Mouse (Mus musculus) CH12.LX (cell line): Measurements from ENCODE around the gene Fxr2. TPM values are rescaled to one million over a fixed set of nuclear protein-coding genes. Genes with fewer than 3 reads are reported as not detected.
A peak's percentile ranks its signal among the peaks of the same experiment; 100 is the strongest.

Source experiments
- DNase-seq: peaks from one replicate; pipeline ENCODE4 v3.0.0-alpha.2; 2013; ENCODE audit errors: extremely low read depth
- H3K27ac ChIP-seq: 2 replicates; pipeline ENCODE4 v1.5.1; 2012; ENCODE audit warnings: low read depth, mild to moderate bottlenecking, control low read depth, moderate library complexity; ENCODE audit not compliant: insufficient read depth
- H3K27me3 ChIP-seq: replicated peaks from 2 replicates; pipeline ENCODE3; 2012; ENCODE audit warnings: inconsistent platforms
- H3K36me3 ChIP-seq, 2 experiments: replicated peaks in 1 of 2; 2 replicates each; pipeline versions ENCODE3 to v1.6.1; 2012; ENCODE audit warnings: inconsistent platforms in 1 of 2, low read length in 1 of 2, mild to moderate bottlenecking in 1 of 2, mixed read lengths in 1 of 2, moderate library complexity in 1 of 2; ENCODE audit not compliant: control insufficient read depth in 1 of 2, insufficient read depth in 1 of 2
- H3K4me1 ChIP-seq, 2 experiments: 2 replicates each; pipeline ENCODE4 v1.6.1; 2012; ENCODE audit warnings: inconsistent platforms in 1 of 2, moderate library complexity in 1 of 2; ENCODE audit not compliant: insufficient read depth in 2 of 2, control insufficient read depth in 1 of 2
- H3K4me2 ChIP-seq: 2 replicates; pipeline ENCODE4 v1.6.1; 2012; ENCODE audit warnings: low read depth, mild to moderate bottlenecking, control low read depth; ENCODE audit not compliant: poor library complexity, insufficient read depth, severe bottlenecking
- H3K4me3 ChIP-seq, 3 experiments: fragments of 150-350 bp in 1 of 3; sonication (generic) in 1 of 3; replicated peaks in 1 of 3; 2 replicates each; pipeline versions ENCODE3 to v1.5.1; 2011 to 2012; ENCODE audit warnings: low read depth in 2 of 3, low read length in 2 of 3, mild to moderate bottlenecking in 2 of 3, moderate library complexity in 2 of 3, control low read depth in 1 of 3, improper control_type of control experiment in 1 of 3, inconsistent platforms in 1 of 3, mixed read lengths in 1 of 3; ENCODE audit not compliant: poor library complexity in 1 of 3
- H3K79me2 ChIP-seq: replicated peaks from 2 replicates; pipeline ENCODE4 v1.6.1; 2012; ENCODE audit warnings: mild to moderate bottlenecking, moderate library complexity; ENCODE audit not compliant: control insufficient read depth, poor library complexity, insufficient read depth, severe bottlenecking; ENCODE audit errors: extremely low read depth
- H3K9ac ChIP-seq: 2 replicates; pipeline ENCODE4 v1.6.1; 2012; ENCODE audit warnings: low read depth, mild to moderate bottlenecking, control low read depth, moderate library complexity; ENCODE audit not compliant: insufficient read depth
- H3K9me3 ChIP-seq: replicated peaks from 2 replicates; pipeline ENCODE3; 2012; ENCODE audit warnings: low read length, inconsistent platforms, mixed read lengths
- CHD1 ChIP-seq: IDR thresholded peaks from 2 replicates; pipeline ENCODE4 v1.6.1; 2012; ENCODE audit warnings: low read depth, low read length, improper control_type of control experiment, inconsistent platforms
- CTCF ChIP-seq, 2 experiments: IDR thresholded peaks in 1 of 2; conservative IDR thresholded peaks in 1 of 2; 2 replicates each; pipeline ENCODE4 v1.5.1; 2011 to 2012; ENCODE audit warnings: low read depth in 2 of 2, low read length in 2 of 2, improper control_type of control experiment in 1 of 2, inconsistent platforms in 1 of 2, mild to moderate bottlenecking in 1 of 2, moderate library complexity in 1 of 2
- ELF1 ChIP-seq: IDR thresholded peaks from 2 replicates; pipeline ENCODE4 v1.6.1; 2014; ENCODE audit warnings: low read depth, mild to moderate bottlenecking, inconsistent platforms, low read length, improper control_type of control experiment
- JUN ChIP-seq: IDR thresholded peaks from 2 replicates; pipeline ENCODE4 v1.6.1; 2011; ENCODE audit warnings: low read depth, mild to moderate bottlenecking, low read length, improper control_type of control experiment, moderate library complexity; ENCODE audit not compliant: insufficient read depth
- JUND ChIP-seq: conservative IDR thresholded peaks from 2 replicates; pipeline ENCODE4 v1.6.1; 2011; ENCODE audit warnings: low read depth, low read length, improper control_type of control experiment
- MAFK ChIP-seq: IDR thresholded peaks from 2 replicates; pipeline ENCODE4 v1.6.1; 2011; ENCODE audit warnings: low read length, improper control_type of control experiment; ENCODE audit not compliant: insufficient replicate concordance
- MAX ChIP-seq: IDR thresholded peaks from 2 replicates; pipeline ENCODE4 v1.6.1; 2011; ENCODE audit warnings: low read length, improper control_type of control experiment
- MAZ ChIP-seq: IDR thresholded peaks from 2 replicates; pipeline ENCODE4 v1.6.1; 2012; ENCODE audit warnings: low read depth, mild to moderate bottlenecking, inconsistent platforms, low read length, improper control_type of control experiment, moderate library complexity
- MYC ChIP-seq: IDR thresholded peaks from 2 replicates; pipeline ENCODE4 v1.6.1; 2011; ENCODE audit warnings: low read depth, mild to moderate bottlenecking, improper control_type of control experiment, low read length
- NRF1 ChIP-seq: IDR thresholded peaks from 2 replicates; pipeline ENCODE4 v1.6.1; 2014; ENCODE audit warnings: low read depth, mild to moderate bottlenecking, inconsistent platforms, low read length, improper control_type of control experiment, moderate library complexity
- PAX5 ChIP-seq: IDR thresholded peaks from 2 replicates; pipeline ENCODE4 v1.6.1; 2012; ENCODE audit warnings: low read length, inconsistent platforms, mixed read lengths
- POLR2A ChIP-seq: IDR thresholded peaks from 2 replicates; pipeline ENCODE4 v1.6.1; 2011; ENCODE audit warnings: low read depth, mild to moderate bottlenecking, improper control_type of control experiment, low read length
- RCOR1 ChIP-seq: conservative IDR thresholded peaks from 2 replicates; pipeline ENCODE4 v1.6.1; 2012; ENCODE audit warnings: low read depth, mild to moderate bottlenecking, inconsistent platforms, low read length, improper control_type of control experiment
- SIN3A ChIP-seq: IDR thresholded peaks from 2 replicates; pipeline ENCODE4 v1.6.1; 2012; ENCODE audit warnings: low read length, improper control_type of control experiment, inconsistent platforms
- SMC3 ChIP-seq: IDR thresholded peaks from 2 replicates; pipeline ENCODE4 v1.6.1; 2011; ENCODE audit warnings: low read depth, low read length, improper control_type of control experiment
- TBP ChIP-seq: conservative IDR thresholded peaks from 2 replicates; pipeline ENCODE4 v1.6.1; 2011; ENCODE audit warnings: low read depth, low read length, improper control_type of control experiment
- TCF12 ChIP-seq: IDR thresholded peaks from 2 replicates; pipeline ENCODE4 v1.6.1; 2014; ENCODE audit warnings: low read depth, mild to moderate bottlenecking, inconsistent platforms, low read length, improper control_type of control experiment
- UBTF ChIP-seq: IDR thresholded peaks from 2 replicates; pipeline ENCODE4 v1.6.1; 2012; ENCODE audit warnings: low read depth, mild to moderate bottlenecking, inconsistent platforms, low read length, improper control_type of control experiment, moderate library complexity
- USF1 ChIP-seq: IDR thresholded peaks from 2 replicates; pipeline ENCODE4 v1.6.1; 2014; ENCODE audit warnings: low read depth, mild to moderate bottlenecking, inconsistent platforms, low read length, improper control_type of control experiment
- ZMIZ1 ChIP-seq: IDR thresholded peaks from 2 replicates; pipeline ENCODE4 v1.6.1; 2012; ENCODE audit warnings: low read depth, mild to moderate bottlenecking, inconsistent platforms, low read length, improper control_type of control experiment
- dilution Hi-C: fragments of 300-500 bp; cut with MboI; formaldehyde crosslinking; loops from 2 replicates; pipeline ENCODE4 v1.14.3; 2020; ENCODE audit warnings: low sequenced_read_pairs; ENCODE audit not compliant: extremely low pct_unique_long_range_greater_than_20kb, extremely low pct_ligation_motif_present
- in situ Hi-C: fragments of 300-500 bp; cut with MboI; formaldehyde crosslinking; loops from 3 replicates; pipeline ENCODE4 v1.14.3; 2019; ENCODE audit warnings: low sequenced_read_pairs, low pct_ligation_motif_present, low pct_unique_long_range_greater_than_20kb, mixed read lengths
- polyA plus RNA-seq: library from polyadenylated mRNA; unstranded; fragments of >175 nt; gene quantifications from 2 replicates; pipeline ENCODE4 v1.2.1, GENCODE M21; 2012; ENCODE audit warnings: low read depth; ENCODE audit not compliant: insufficient read length
- total RNA-seq, 2 experiments: library from RNA; depleted of rRNA; stranded (reverse); fragments of 300-350 nt in 1 of 2; fragments of >200 nt in 1 of 2; gene quantifications; 2 replicates each; pipeline ENCODE4 v1.2.3; 2012 to 2014

Gene Fxr2
- total and polyA plus RNA-seq, 3 experiments: 83.3 to 96.4 (median 90.5) TPM

DNA sequence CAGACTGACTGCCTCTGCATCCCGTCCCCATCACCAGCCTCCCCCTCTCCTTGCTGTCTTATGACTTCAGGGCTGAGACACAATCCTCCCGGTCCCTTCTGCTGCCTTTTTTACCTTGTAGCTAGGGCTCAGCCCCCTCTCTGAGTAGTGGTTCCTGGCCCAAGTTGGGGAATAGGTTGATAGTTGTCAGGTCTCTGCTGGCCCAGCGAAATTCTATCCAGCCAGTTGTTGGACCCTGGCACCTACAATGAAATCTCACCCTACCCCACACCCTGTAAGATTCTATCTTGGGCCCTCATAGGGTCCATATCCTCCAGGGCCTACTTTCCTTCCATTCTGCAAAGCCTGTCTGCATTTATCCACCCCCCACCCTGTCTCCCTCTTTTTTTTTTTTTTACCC, 41.4 kb upstream of the Fxr2 start:
- Histone ChIP-seq H3K4me1 (peaks cover 0 to 4% of the 10 kb centered on the region in 2 experiments; a peak in 2 of 4 replicates), H3K9ac (no peak overlapping the region), H3K27ac (no peak overlapping the region), H3K79me2 (peaks cover 7% of the 10 kb centered on the region), H3K4me2 (no peak overlapping the region), H3K27me3 (no peaks in the 10 kb centered on the region), H3K36me3 (peaks cover 64 to 81% of the 10 kb centered on the region in 2 experiments), H3K4me3 (no peak overlapping the region), H3K9me3 (no peaks in the 10 kb centered on the region)
- no peak for DNase-seq
- dilution Hi-C loops (no loop called here), in situ Hi-C loops (no loop called here)
- TF ChIP-seq JUND (no peak), TBP (no peak), NRF1 (no peak), TCF12 (no peak), CHD1 (no peak), SIN3A (no peak), MAFK (no peak), SMC3 (no peak), POLR2A (no peak), ELF1 (no peak), MYC (no peak), CTCF (conservative IDR thresholded peaks at IDR 0.05 in 1 of 2, IDR thresholded peaks at IDR 0.05 in 1 of 2; ENCODE audit: low read depth in 2 of 2, low read length in 2 of 2) (no peak), PAX5 (no peak), USF1 (no peak), ZMIZ1 (no peak), UBTF (no peak), MAX (no peak), JUN (no peak), RCOR1 (no peak)

DNA sequence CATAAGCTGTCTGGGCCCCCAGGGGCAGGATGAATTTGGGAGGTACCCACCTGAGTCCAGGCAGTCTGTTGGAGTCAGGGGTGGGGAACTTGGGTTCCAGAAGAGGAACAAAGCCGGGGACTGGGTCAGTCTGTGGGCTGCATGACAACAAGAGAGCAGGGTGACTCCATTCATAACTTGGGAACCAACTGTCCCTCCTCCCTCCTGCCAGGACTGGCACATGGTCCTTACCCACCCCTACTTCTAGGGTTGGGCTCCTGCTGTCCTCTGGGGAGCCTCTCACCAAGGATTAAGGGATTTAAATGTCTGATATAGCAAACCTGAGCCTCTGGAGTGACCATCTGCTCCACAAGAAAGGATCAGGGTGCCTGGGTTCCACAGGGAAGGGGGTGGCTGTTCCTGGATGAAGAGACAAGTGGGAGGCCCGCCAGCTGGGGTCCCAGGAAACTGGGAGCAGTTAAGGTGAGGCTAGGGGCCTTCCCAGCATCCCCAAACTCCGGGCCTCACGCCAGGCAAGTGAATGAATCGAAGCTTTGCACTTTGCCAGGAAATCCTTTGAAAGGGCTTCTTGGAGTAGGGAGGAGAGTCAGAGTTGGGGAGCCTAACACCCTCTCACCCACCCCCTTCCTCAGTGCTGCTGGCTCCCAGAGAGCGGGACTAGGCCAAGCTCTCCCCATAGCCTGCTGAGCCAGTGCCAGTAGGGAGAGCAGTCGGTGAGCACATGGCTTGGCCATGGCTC, 40.7 kb upstream of the Fxr2 start:
- Histone ChIP-seq H3K27ac (no peak overlapping the region), H3K36me3 (peaks cover 63 to 75% of the 10 kb centered on the region in 2 experiments), H3K27me3 (no peaks in the 10 kb centered on the region), H3K4me2 (no peak overlapping the region), H3K9me3 (no peaks in the 10 kb centered on the region), H3K79me2 (peaks cover 1% of the 10 kb centered on the region), H3K4me1 (no peaks in the 10 kb centered on the region; a peak in 1 of 4 replicates), H3K9ac (no peak overlapping the region), H3K4me3 (no peak overlapping the region)
- DNase-seq: no peak
- dilution Hi-C loops (no loop called here), in situ Hi-C loops (no loop called here)
- TF ChIP-seq POLR2A: 0 out of 2 replicates have a peak, but pooled peaks have one; percentile 13
- no peak for TF ChIP-seq MAZ
- TF ChIP-seq ZMIZ1: no peak
